Mouse (Mus musculus) lung, adult 2 months (tissue): Measurements from ENCODE around the gene Gm6899. TPM values are rescaled to one million over a fixed set of nuclear protein-coding genes. Genes with fewer than 3 reads are reported as not detected.

Experiments used
- DNase-seq: peaks from one replicate; pipeline ENCODE4 v3.0.0; 2022
- H3K4me1 ChIP-seq: fragments of 200-500 bp; 2 replicates; pipeline ENCODE4 v1.6.1; 2011; ENCODE audit warnings: low read length; ENCODE audit not compliant: control insufficient read depth, insufficient read depth
- H3K4me3 ChIP-seq: fragments of 200-500 bp; replicated peaks from 2 replicates; pipeline ENCODE3; 2011; ENCODE audit warnings: low read depth, mild to moderate bottlenecking, control low read depth, low read length; ENCODE audit errors: extremely low read depth
- CTCF ChIP-seq: fragments of 200-500 bp; IDR thresholded peaks from 2 replicates; pipeline ENCODE4 v1.5.1; 2011; ENCODE audit warnings: mild to moderate bottlenecking, low read length, control low read depth; ENCODE audit not compliant: insufficient read depth
- POLR2A ChIP-seq: fragments of 200-500 bp; IDR thresholded peaks from 2 replicates; pipeline ENCODE4 v1.6.1; 2011; ENCODE audit warnings: low read depth, mild to moderate bottlenecking, control low read depth, low read length, borderline replicate concordance; ENCODE audit errors: extremely low read depth
- WGBS: fragments of 180-500 bp; shearing (Covaris S2); methylation state at CpG from one replicate; pipeline ENCODE4 v1.1.7; 2018; 5-methylcytosine and 5-hydroxymethylcytosine counted together
- polyA plus RNA-seq: library from polyadenylated mRNA; depleted of rRNA; stranded (reverse); fragments of >200 nt; gene quantifications from 2 replicates; pipeline ENCODE4 v1.2.3, GENCODE M21; 2012

Gene Gm6899
- polyA plus RNA-seq, 1 experiment: not detected

GRCm38 (mm10) chr11:26597145-26597544 lies 4.1 kb downstream of the Gm6899 start:
- 52% methylated on average over 6 of the region's 6 CpGs for WGBS

GRCm38 (mm10) chr11:26597761-26598160 lies 4.7 kb downstream of the Gm6899 start:
- TF ChIP-seq CTCF: no peak
- TF ChIP-seq POLR2A: no peak
- DNase-seq: no peak
- Histone ChIP-seq H3K4me3 (no peak overlapping the region), H3K4me1 (no peaks in the 10 kb centered on the region)
- WGBS: 74% methylated on average over 6 of the region's 6 CpGs

More at GRCm38 (mm10) chr11:26597145-26597544, 4.1 kb downstream of the Gm6899 start:
- DNase-seq: no peak
- H3K4me1 ChIP-seq: no peaks in the 10 kb centered on the region; the same call in none of the 2 replicates
- TF ChIP-seq CTCF (no peak), POLR2A (no peak)
- no peak overlapping the region for H3K4me3 ChIP-seq

GRCm38 (mm10) chr11:26598876-26599275 lies 5.8 kb downstream of the Gm6899 start:
- TF ChIP-seq CTCF (no peak), POLR2A (no peak)
- DNase-seq: no peak
- Histone ChIP-seq H3K4me3 (no peak overlapping the region), H3K4me1 (no peaks in the 10 kb centered on the region)
- WGBS: 45% methylated on average over 1 of the region's 1 CpGs

- no peaks in the 10 kb centered on the region for H3K4me1 ChIP-seq
- no peak for DNase-seq
- WGBS: 65% methylated on average over 4 of the region's 4 CpGs
- H3K4me3 ChIP-seq: no peak overlapping the region
- TF ChIP-seq POLR2A (no peak), CTCF (no peak)
Observed at GRCm38 (mm10) chr11:26600692-26601091, 7.7 kb downstream of the Gm6899 start.

- H3K4me3 ChIP-seq: no peak overlapping the region
- H3K4me1 ChIP-seq: no peaks in the 10 kb centered on the region
- TF ChIP-seq POLR2A (no peak), CTCF (no peak)
- no peak for DNase-seq
- WGBS: 78% methylated on average over 2 of the region's 2 CpGs
Observed at GRCm38 (mm10) chr11:26601571-26602175, 8.6 kb downstream of the Gm6899 start.

- 73% methylated on average over 1 of the region's 1 CpGs for WGBS
- no peak for TF ChIP-seq CTCF
- TF ChIP-seq POLR2A: no peak
- no peak overlapping the region for H3K4me3 ChIP-seq
- DNase-seq: no peak
- no peaks in the 10 kb centered on the region for H3K4me1 ChIP-seq
Observed at GRCm38 (mm10) chr11:26604061-26604655, 11.1 kb downstream of the Gm6899 start.

GRCm38 (mm10) chr11:26608795-26609194 lies 15.8 kb downstream of the Gm6899 start:
- TF ChIP-seq CTCF (no peak), POLR2A (no peak)
- no peak for DNase-seq
- no peaks in the 10 kb centered on the region for H3K4me1 ChIP-seq
- WGBS: 68% methylated on average over 10 of the region's 10 CpGs
- no peak overlapping the region for H3K4me3 ChIP-seq

- no peak for DNase-seq
- 78% methylated on average over 2 of the region's 2 CpGs for WGBS
- Histone ChIP-seq H3K4me3 (no peak overlapping the region), H3K4me1 (no peaks in the 10 kb centered on the region)
- no peak for TF ChIP-seq CTCF
- no peak for TF ChIP-seq POLR2A
Observed at GRCm38 (mm10) chr11:26618475-26619223, 25.6 kb downstream of the Gm6899 start.

GRCm38 (mm10) chr11:26622727-26623126 lies 29.7 kb downstream of the Gm6899 start:
- TF ChIP-seq POLR2A (no peak), CTCF (no peak)
- DNase-seq: no peak
- Histone ChIP-seq H3K4me3 (no peak overlapping the region), H3K4me1 (no peaks in the 10 kb centered on the region)
- 72% methylated on average over 5 of the region's 5 CpGs for WGBS
